8 mouse cellular contexts compared by ENCODE assay signal in the genomic region with DNA sequence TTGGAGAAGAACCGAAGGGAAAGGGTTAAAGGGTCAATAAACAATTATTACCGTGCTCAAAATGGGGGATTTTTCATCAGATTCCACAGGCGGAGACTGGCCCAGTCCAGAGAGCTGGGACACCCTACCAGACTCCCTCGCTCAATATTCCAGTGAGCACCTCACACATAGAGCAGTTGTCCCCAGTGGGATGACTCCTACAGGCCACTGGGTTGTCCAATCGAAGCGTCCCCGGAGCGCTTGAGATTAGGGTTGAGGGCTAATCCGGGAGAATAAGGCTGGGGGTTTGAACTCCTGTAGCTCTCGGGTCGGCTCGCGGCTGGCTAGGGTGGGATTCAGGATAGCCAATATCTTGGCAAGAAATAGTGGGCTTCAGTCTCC. TPM values are rescaled to one million over a fixed set of nuclear protein-coding genes. Genes with fewer than 3 reads are reported as not detected.
DNase-seq lines count a peak whose midpoint lies in the region; ATAC-seq lines count a peak whose summit lies in the region.

No protein-coding gene starts in this region.

- H3K4me1 ChIP-seq in kidney, embryonic 16.5 days (ENCODE audit: insufficient read depth, low read length), result peaks cover 26% of the 10 kb centered on the region
- peaks cover 26% of the 10 kb centered on the region for H3K4me1 ChIP-seq in embryonic facial prominence, embryonic 13.5 days
- H3K4me1 ChIP-seq in intestine, embryonic 14.5 days (replicated peaks; ENCODE audit: control insufficient read depth, insufficient read depth, low read length), result peaks cover 21% of the 10 kb centered on the region

- H3K36me3 ChIP-seq in kidney, embryonic 16.5 days (ENCODE audit: insufficient read depth, low read length), result no peaks in the 10 kb centered on the region
- no peaks in the 10 kb centered on the region for H3K36me3 ChIP-seq in embryonic facial prominence, embryonic 13.5 days
- H3K36me3 ChIP-seq in intestine, embryonic 14.5 days (ENCODE audit: control insufficient read depth, insufficient read depth, low read length), result no peaks in the 10 kb centered on the region

- no peaks in the 10 kb centered on the region for H3K9me3 ChIP-seq in kidney, embryonic 16.5 days (ENCODE audit: low read length)
- H3K9me3 ChIP-seq in embryonic facial prominence, embryonic 13.5 days, result no peaks in the 10 kb centered on the region
- H3K9me3 ChIP-seq in intestine, embryonic 14.5 days (ENCODE audit: control insufficient read depth, low read length), result no peaks in the 10 kb centered on the region

- ATAC-seq in kidney, embryonic 16.5 days (ENCODE audit: low FRiP score, low TSS enrichment), result peak; percentile 13; the same call in 1 of the 2 replicates
- no peak for ATAC-seq in embryonic facial prominence, embryonic 13.5 days (ENCODE audit: insufficient number of reproducible peaks, insufficient read depth, low FRiP score, low TSS enrichment, low read depth)
- 0 out of 2 replicates have a peak, but pooled peaks have one; percentile 19 for ATAC-seq in intestine, embryonic 14.5 days (replicated peaks; ENCODE audit: low FRiP score, low TSS enrichment, low read depth)
- ATAC-seq in monocyte, adult 5-6 weeks (replicated peaks; ENCODE audit: insufficient number of reproducible peaks, low FRiP score, low TSS enrichment, poor library complexity, severe bottlenecking), result 0 out of 2 replicates have a peak, but pooled peaks have one; percentile 35

- H3K4me2 ChIP-seq in kidney, embryonic 16.5 days (replicated peaks; ENCODE audit: low read depth, low read length), result peak overlapping the region; percentile 77
- peak overlapping the region; percentile 81 for H3K4me2 ChIP-seq in embryonic facial prominence, embryonic 13.5 days
- H3K4me2 ChIP-seq in intestine, embryonic 14.5 days (ENCODE audit: low read length), result peak overlapping the region; percentile 74

- WGBS in kidney, embryonic 16.5 days, result 2% methylated on average over 13 of the region's 13 CpGs
- WGBS in embryonic facial prominence, embryonic 13.5 days, result under 1% methylated on average over 13 of the region's 13 CpGs
- under 1% methylated on average over 13 of the region's 13 CpGs for WGBS in intestine, embryonic 14.5 days

- H3K27me3 ChIP-seq in kidney, embryonic 16.5 days (ENCODE audit: insufficient read depth, low read length), result peaks cover 76% of the 10 kb centered on the region
- peaks cover 89% of the 10 kb centered on the region for H3K27me3 ChIP-seq in embryonic facial prominence, embryonic 13.5 days
- H3K27me3 ChIP-seq in intestine, embryonic 14.5 days (replicated peaks; ENCODE audit: control insufficient read depth, insufficient read depth, low read length), result peaks cover 92% of the 10 kb centered on the region

- DNase-seq in kidney, postnatal 10 days, result no peak
- no peak for DNase-seq in intestine, embryonic 14.5 days (ENCODE audit: low spot score)
- no peak for DNase-seq in spleen, adult 18-20 months
- DNase-seq in frontal cortex, postnatal 10 days (ENCODE audit: low spot score in 2 of 2), result no peak
- DNase-seq in gastrocnemius, postnatal 10 days, result no peak

- peak overlapping the region; percentile 54; the same call in 1 of the 2 replicates for H3K9ac ChIP-seq in kidney, embryonic 16.5 days (replicated peaks; ENCODE audit: low read length)
- peak overlapping the region; percentile 82; the same call in 1 of the 2 replicates for H3K9ac ChIP-seq in embryonic facial prominence, embryonic 13.5 days
- no peak overlapping the region for H3K9ac ChIP-seq in intestine, embryonic 14.5 days (ENCODE audit: low read length)

- H3K4me3 ChIP-seq in kidney, embryonic 16.5 days (ENCODE audit: low read length), result peak overlapping the region; percentile 66
- peak overlapping the region; percentile 64 for H3K4me3 ChIP-seq in embryonic facial prominence, embryonic 13.5 days
- H3K4me3 ChIP-seq in intestine, embryonic 14.5 days (ENCODE audit: low read depth, low read length), result peak overlapping the region; percentile 41

- H3K27ac ChIP-seq in kidney, embryonic 16.5 days (ENCODE audit: low read length), result no peak overlapping the region
- H3K27ac ChIP-seq in embryonic facial prominence, embryonic 13.5 days, result peak overlapping the region; percentile 78; the same call in 1 of the 2 replicates
- no peak overlapping the region for H3K27ac ChIP-seq in intestine, embryonic 14.5 days (ENCODE audit: low read depth)

RNA-seq across cellular contexts. Expression of gene Foxd1, which starts 0.3 kb away (rescaled TPM):
- polyA plus RNA-seq in kidney, embryonic 16.5 days (2015; fragmentation: Nextera tagmentation; extraction: Ambion mirVana), result 2.5 and 3.1 TPM in 2 replicates
- 3.5 and 3.9 TPM in 2 replicates for polyA plus RNA-seq in embryonic facial prominence, embryonic 13.5 days (2015; fragmentation: Nextera tagmentation; extraction: Ambion mirVana)
- polyA plus RNA-seq in intestine, embryonic 14.5 days (2014; fragmentation: Nextera tagmentation; extraction: Ambion mirVana), result not detected in 2 replicates
- not detected in 3 replicates for total RNA-seq in monocyte, adult 5-6 weeks (2017)
- under 1 TPM; 0.28 to 0.36 TPM for total RNA-seq in gastrocnemius, postnatal 10 days (2021)

RNA-seq across cellular contexts. Expression of gene Btf3, which starts 36.9 kb away (rescaled TPM):
- 603 and 613 TPM in 2 replicates for polyA plus RNA-seq in kidney, embryonic 16.5 days (2015; fragmentation: Nextera tagmentation; extraction: Ambion mirVana)
- 725 and 786 TPM in 2 replicates for polyA plus RNA-seq in embryonic facial prominence, embryonic 13.5 days (2015; fragmentation: Nextera tagmentation; extraction: Ambion mirVana)
- polyA plus RNA-seq in intestine, embryonic 14.5 days (2014; fragmentation: Nextera tagmentation; extraction: Ambion mirVana), result 708 and 729 TPM in 2 replicates
- total RNA-seq in monocyte, adult 5-6 weeks (2017), result 890 to 909 TPM (median 904 TPM) in 3 replicates
- total RNA-seq in gastrocnemius, postnatal 10 days (2021), result 100 to 1,000 TPM; 311 to 330 TPM
